Mouse (Mus musculus): ENCODE results near the gene Mgme1. TPM values are rescaled to one million over a fixed set of nuclear protein-coding genes. Genes with fewer than 3 reads are reported as not detected.
A peak's percentile ranks its signal among the peaks of the same experiment; 100 is the strongest.

Gene Mgme1
- total and polyA plus RNA-seq, 3 experiments = 16.8 to 20.3 TPM; not detected in 1

- no peaks in the 10 kb centered on the region; a peak in 1 of 4 replicates for H3K27me3 ChIP-seq (ENCODE audit: control insufficient read depth in 1 of 2, insufficient read depth in 2 of 2, low read length in 2 of 2)
- no peak overlapping the region for H3K27ac ChIP-seq (ENCODE audit: control insufficient read depth, low read depth, low read length)
- peaks cover 0 to 12% of the 10 kb centered on the region in 2 experiments; a peak in 2 of 4 replicates for H3K36me3 ChIP-seq (ENCODE audit: control insufficient read depth in 1 of 2, insufficient read depth in 2 of 2, low read length in 2 of 2)
- TF ChIP-seq UBTF (IDR thresholded peaks at IDR 0.05; ENCODE audit: borderline replicate concordance, insufficient read depth, low read depth, low read length) = no peak
- peak; percentile 57 for TF ChIP-seq ETS1 (IDR thresholded peaks at IDR 0.05; ENCODE audit: low read depth, low read length)
- peak; percentile 94 for TF ChIP-seq GATA1 (IDR thresholded peaks at IDR 0.05; ENCODE audit: low read depth, low read length)
- no peak for TF ChIP-seq TAL1 (IDR thresholded peaks at IDR 0.05; ENCODE audit: low read length)
- TF ChIP-seq EP300 (IDR thresholded peaks at IDR 0.05; ENCODE audit: low read depth in 1 of 2, low read length in 2 of 2) = peak in 1 of 2 experiments; percentile 40; a peak in 1 of 4 replicates
- TF ChIP-seq MAFK (IDR thresholded peaks at IDR 0.05; ENCODE audit: borderline replicate concordance, low read depth, low read length) = peak; percentile 45; the same call in 1 of the 2 replicates
- TF ChIP-seq MEF2A (IDR thresholded peaks at IDR 0.05; ENCODE audit: extremely low read depth, insufficient replicate concordance, low read depth, low read length, poor library complexity, severe bottlenecking) = peak; percentile 47; the same call in 1 of the 2 replicates
- peak; percentile 80 for TF ChIP-seq RCOR1 (IDR thresholded peaks at IDR 0.05; ENCODE audit: low read depth, low read length)
- H3K9me3 ChIP-seq (replicated peaks; ENCODE audit: insufficient read depth, low read length) = no peaks in the 10 kb centered on the region
- DNase-seq (ENCODE audit: low read depth, low spot score) = peak; percentile 72
- no peak overlapping the region for H3K4me3 ChIP-seq (ENCODE audit: control insufficient read depth in 1 of 2, insufficient read depth in 1 of 2, low read depth in 2 of 2, low read length in 2 of 2)
- H3K9ac ChIP-seq (ENCODE audit: control insufficient read depth, low read depth, low read length, poor library complexity, severe bottlenecking) = no peak overlapping the region
- peaks cover 5 to 13% of the 10 kb centered on the region in 2 experiments for H3K4me1 ChIP-seq (ENCODE audit: control insufficient read depth in 1 of 2, insufficient read depth in 2 of 2, low read length in 2 of 2)
- no peaks in the 10 kb centered on the region for H3K79me2 ChIP-seq (ENCODE audit: control insufficient read depth, insufficient read depth, low read length, poor library complexity)
Observed at GRCm38 (mm10) chr2:144299749-144300669, 29.5 kb downstream of the Mgme1 start.

- H3K4me3 ChIP-seq (ENCODE audit: control insufficient read depth in 1 of 2, insufficient read depth in 1 of 2, low read depth in 2 of 2, low read length in 2 of 2) = no peak overlapping the region
- DNase-seq (ENCODE audit: low read depth, low spot score) = no peak
- TF ChIP-seq UBTF (IDR thresholded peaks at IDR 0.05; ENCODE audit: borderline replicate concordance, insufficient read depth, low read depth, low read length) = no peak
- H3K9me3 ChIP-seq (replicated peaks; ENCODE audit: insufficient read depth, low read length) = no peaks in the 10 kb centered on the region
- H3K27me3 ChIP-seq (ENCODE audit: control insufficient read depth in 1 of 2, insufficient read depth in 2 of 2, low read length in 2 of 2) = no peaks in the 10 kb centered on the region; a peak in 1 of 4 replicates
- H3K79me2 ChIP-seq (ENCODE audit: control insufficient read depth, insufficient read depth, low read length, poor library complexity) = no peaks in the 10 kb centered on the region
- no peak overlapping the region for H3K9ac ChIP-seq (ENCODE audit: control insufficient read depth, low read depth, low read length, poor library complexity, severe bottlenecking)
- peaks cover 5 to 13% of the 10 kb centered on the region in 2 experiments for H3K4me1 ChIP-seq (ENCODE audit: control insufficient read depth in 1 of 2, insufficient read depth in 2 of 2, low read length in 2 of 2)
- H3K36me3 ChIP-seq (ENCODE audit: control insufficient read depth in 1 of 2, insufficient read depth in 2 of 2, low read length in 2 of 2) = peaks cover 0 to 12% of the 10 kb centered on the region in 2 experiments; a peak in 2 of 4 replicates
- H3K27ac ChIP-seq (ENCODE audit: control insufficient read depth, low read depth, low read length) = no peak overlapping the region
Observed at GRCm38 (mm10) chr2:144301101-144301500, 30.6 kb downstream of the Mgme1 start.

- Histone ChIP-seq H3K9ac (ENCODE audit: control insufficient read depth, low read depth, low read length, poor library complexity, severe bottlenecking) (no peak overlapping the region), H3K4me3 (ENCODE audit: control insufficient read depth in 1 of 2, insufficient read depth in 1 of 2, low read depth in 2 of 2, low read length in 2 of 2) (no peak overlapping the region), H3K36me3 (ENCODE audit: control insufficient read depth in 1 of 2, insufficient read depth in 2 of 2, low read length in 2 of 2) (no peaks in the 10 kb centered on the region), H3K27me3 (ENCODE audit: control insufficient read depth in 1 of 2, insufficient read depth in 2 of 2, low read length in 2 of 2) (no peaks in the 10 kb centered on the region; a peak in 2 of 4 replicates), H3K9me3 (replicated peaks; ENCODE audit: insufficient read depth, low read length) (no peaks in the 10 kb centered on the region), H3K27ac (ENCODE audit: control insufficient read depth, low read depth, low read length) (no peak overlapping the region), H3K4me1 (ENCODE audit: control insufficient read depth in 1 of 2, insufficient read depth in 2 of 2, low read length in 2 of 2) (no peaks in the 10 kb centered on the region), H3K79me2 (ENCODE audit: control insufficient read depth, insufficient read depth, low read length, poor library complexity) (no peaks in the 10 kb centered on the region)
- TF ChIP-seq CTCF (IDR thresholded peaks at IDR 0.05 in 2 of 3, conservative IDR thresholded peaks at IDR 0.05 in 1 of 3; ENCODE audit: control insufficient read depth in 1 of 3, insufficient read depth in 1 of 3, low read depth in 2 of 3, low read length in 3 of 3, poor library complexity in 1 of 3, severe bottlenecking in 1 of 3) (peak in 1 of 3 experiments; percentile 7; a peak in 1 of 6 replicates), TBP (IDR thresholded peaks at IDR 0.05; ENCODE audit: low read depth, low read length) (no peak), POLR2AphosphoS5 (IDR thresholded peaks at IDR 0.05; ENCODE audit: borderline replicate concordance, low read depth, low read length) (no peak), RAD21 (IDR thresholded peaks at IDR 0.05; ENCODE audit: low read depth, low read length) (no peak), MAZ (IDR thresholded peaks at IDR 0.05; ENCODE audit: low read depth, low read length) (no peak)
- no peak for DNase-seq (ENCODE audit: low read depth, low spot score)
Observed at GRCm38 (mm10) chr2:144305721-144306294, 35.3 kb downstream of the Mgme1 start.

Data from MEL (cell line).